Mouse (Mus musculus) midbrain, embryonic 12.5 days (tissue): ENCODE measurements around the gene Zc3h10. TPM values are rescaled to one million over a fixed set of nuclear protein-coding genes. Genes with fewer than 3 reads are reported as not detected.
"Not testable (repeated sequence)": the region's sequence is repeated elsewhere in the genome, so short reads cannot be mapped to it uniquely, and the experiment has no call there.

Experiments
- ATAC-seq: fragments of 200-750 bp; cut with Nextera tagmentation; 2 replicates; pipeline ENCODE4 v1.8.0; 2017; ENCODE audit warnings: low read depth, moderate TSS enrichment, moderate library complexity; ENCODE audit not compliant: low FRiP score
- H3K27ac ChIP-seq: fragments of 300-500 bp; sonication (generic); replicated peaks from 2 replicates; pipeline ENCODE4 v1.5.1; 2016; ENCODE audit warnings: mild to moderate bottlenecking
- H3K27me3 ChIP-seq: fragments of 300-500 bp; sonication (generic); 2 replicates; pipeline ENCODE4 v1.6.1; 2016; ENCODE audit warnings: mild to moderate bottlenecking
- H3K36me3 ChIP-seq: fragments of 300-500 bp; sonication (generic); 2 replicates; pipeline ENCODE4 v1.6.1; 2016
- H3K4me1 ChIP-seq: fragments of 300-500 bp; sonication (generic); 2 replicates; pipeline ENCODE4 v1.6.1; 2016
- H3K4me2 ChIP-seq: fragments of 300-500 bp; sonication (generic); replicated peaks from 2 replicates; pipeline ENCODE4 v1.6.1; 2016; ENCODE audit warnings: mild to moderate bottlenecking, moderate library complexity
- H3K4me3 ChIP-seq: fragments of 300-500 bp; sonication (generic); 2 replicates; pipeline ENCODE4 v1.5.1; 2016; ENCODE audit warnings: mild to moderate bottlenecking
- H3K9ac ChIP-seq: fragments of 300-500 bp; sonication (generic); replicated peaks from 2 replicates; pipeline ENCODE4 v1.6.1; 2016; ENCODE audit warnings: mild to moderate bottlenecking, moderate library complexity
- H3K9me3 ChIP-seq: fragments of 300-500 bp; sonication (generic); 2 replicates; pipeline ENCODE4 v1.6.1; 2016; ENCODE audit warnings: mild to moderate bottlenecking
- WGBS: fragments of 180-500 bp; shearing (Covaris S2); methylation state at CpG from one replicate; pipeline ENCODE4 v1.1.7; 2016; 5-methylcytosine and 5-hydroxymethylcytosine counted together
- polyA plus RNA-seq: library from polyadenylated mRNA; unstranded; fragments of >200 nt; fragmentation: Nextera tagmentation; extraction: Ambion mirVana; gene quantifications from 2 replicates; pipeline ENCODE4 v1.2.1, GENCODE M21; 2016

The Zc3h10 gene
- polyA plus RNA-seq, 1 experiment from 2014 or later, result 22.5 TPM

DNA sequence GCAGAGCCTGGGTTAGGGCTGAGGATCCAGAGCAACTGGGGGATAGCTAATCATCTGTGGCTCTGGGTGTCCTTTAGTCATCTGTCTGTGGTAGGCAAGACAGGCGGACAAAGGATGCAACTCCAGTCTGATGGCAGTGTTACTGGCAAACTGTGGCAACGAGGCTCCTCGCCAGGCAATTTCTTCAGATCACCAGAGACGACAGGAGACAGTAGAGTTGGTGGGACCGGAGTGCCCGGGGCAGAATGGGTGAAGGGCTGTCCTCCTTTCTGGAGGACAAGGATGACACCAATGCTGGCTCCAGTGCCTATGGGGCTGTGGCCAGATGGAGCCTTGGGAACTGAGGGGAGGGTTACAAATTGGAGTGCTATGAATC is 2.1 kb upstream of the Zc3h10 start:
- not testable (repeated sequence) for H3K9me3 ChIP-seq, ATAC-seq, H3K9ac ChIP-seq, H3K4me3 ChIP-seq, H3K36me3 ChIP-seq, H3K4me2 ChIP-seq, H3K27ac ChIP-seq, H3K27me3 ChIP-seq
- peaks cover 14% of the 10 kb centered on the region for H3K4me1 ChIP-seq
- 67% methylated on average over 6 of the region's 6 CpGs for WGBS

GRCm38 (mm10) chr10:128548947-128549681 is 1.5 kb upstream of the Zc3h10 start, which contains the start of gene Rpl41:
Gene Rpl41, minus strand, starts transcription at chr10:128549305.
- Histone ChIP-seq H3K27me3 (no peaks in the 10 kb centered on the region), H3K9ac (peak within 1 kb of the TSS; percentile 81), H3K4me3 (peak within 1 kb of the TSS; percentile 61), H3K9me3 (no peaks in the 10 kb centered on the region), H3K4me2 (peak within 1 kb of the TSS; percentile 76), H3K36me3 (peaks cover 15% of the 10 kb centered on the region), H3K4me1 (peaks cover 14% of the 10 kb centered on the region), H3K27ac (peak within 1 kb of the TSS; percentile 96)
- peak; percentile 87 for ATAC-seq
- WGBS, result under 1% methylated on average over 31 of the region's 31 CpGs

DNA sequence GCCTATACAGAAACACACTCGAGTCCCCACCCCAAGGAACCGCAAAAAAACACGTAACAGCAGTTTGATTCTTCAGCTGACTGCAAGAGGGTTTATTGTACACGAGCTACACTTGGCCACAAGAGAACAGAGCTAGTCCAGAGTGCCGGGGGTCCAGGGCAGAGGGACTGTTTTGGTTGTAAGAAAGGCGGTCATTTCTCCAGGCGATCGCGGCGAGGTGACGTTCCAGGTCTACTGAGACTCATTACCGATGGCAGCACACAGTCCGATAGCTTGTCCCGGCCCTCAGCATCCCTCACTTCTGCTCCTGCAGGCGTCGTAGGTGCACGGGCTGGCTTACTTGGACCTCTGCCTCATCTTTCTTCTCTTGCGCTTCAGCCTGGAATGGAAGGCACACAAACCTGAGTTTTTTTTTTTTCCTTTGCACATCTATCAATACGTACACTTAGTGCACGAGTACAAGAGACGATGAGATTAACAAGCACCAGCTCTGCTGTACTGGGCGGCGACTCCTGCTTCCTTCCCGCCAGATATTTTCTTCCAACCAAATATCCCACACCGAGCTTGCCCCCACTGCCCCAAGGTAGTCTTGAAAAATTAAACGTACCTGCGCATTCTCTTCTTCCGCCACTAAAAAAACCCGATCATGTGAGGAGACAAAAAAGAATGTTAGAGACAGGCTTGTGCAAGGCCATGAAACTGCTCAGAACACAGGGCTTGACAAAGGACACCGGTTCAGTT is 647 bp upstream of the Zc3h10 start:
- WGBS, result 3% methylated on average over 30 of the region's 30 CpGs
- ATAC-seq, result peak; percentile 2; the same call in 1 of the 2 replicates
- peaks cover 23% of the 10 kb centered on the region for H3K36me3 ChIP-seq
- peak overlapping the region; percentile 96 for H3K27ac ChIP-seq
- H3K4me3 ChIP-seq, result peak overlapping the region; percentile 61
- H3K9ac ChIP-seq, result peak overlapping the region; percentile 81
- peak overlapping the region; percentile 76 for H3K4me2 ChIP-seq
- peaks cover 18% of the 10 kb centered on the region for H3K4me1 ChIP-seq
- not testable (repeated sequence) for H3K9me3 ChIP-seq, H3K27me3 ChIP-seq

DNA sequence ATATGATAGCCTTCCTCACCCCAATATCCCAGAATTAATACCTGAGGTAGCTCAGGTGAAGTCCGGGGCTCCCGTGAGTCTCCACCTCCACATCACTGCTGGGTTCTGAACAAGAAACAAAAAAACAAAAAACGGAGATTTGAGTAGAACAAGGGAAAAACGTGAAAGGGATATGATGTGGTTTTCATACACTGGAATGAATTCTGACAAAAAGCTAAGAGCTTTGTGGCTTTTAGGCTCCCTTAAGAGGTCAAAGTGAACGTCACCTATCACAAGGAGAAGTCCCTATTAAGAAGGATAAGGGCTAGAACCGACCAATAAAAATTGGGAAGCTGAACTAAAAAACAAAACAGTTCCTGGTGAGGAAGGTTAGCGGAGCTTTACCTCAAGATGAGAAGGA is 787 bp downstream of the Zc3h10 start:
- H3K36me3 ChIP-seq, result peaks cover 37% of the 10 kb centered on the region
- no peaks in the 10 kb centered on the region for H3K9me3 ChIP-seq
- H3K9ac ChIP-seq, result peak overlapping the region; percentile 68
- H3K4me2 ChIP-seq, result peak overlapping the region; percentile 76
- 30% methylated on average over 7 of the region's 7 CpGs for WGBS
- H3K4me3 ChIP-seq, result peak overlapping the region; percentile 61
- H3K27me3 ChIP-seq, result no peaks in the 10 kb centered on the region
- ATAC-seq, result no peak
- peak overlapping the region; percentile 96 for H3K27ac ChIP-seq
- H3K4me1 ChIP-seq, result peaks cover 21% of the 10 kb centered on the region

- H3K36me3 ChIP-seq, result peaks cover 39% of the 10 kb centered on the region
- H3K4me3 ChIP-seq, result peak overlapping the region; percentile 61
- 14% methylated on average over 4 of the region's 4 CpGs for WGBS
- H3K4me1 ChIP-seq, result peaks cover 21% of the 10 kb centered on the region
- H3K9me3 ChIP-seq, result no peaks in the 10 kb centered on the region
- H3K27ac ChIP-seq, result peak overlapping the region; percentile 96
- no peak for ATAC-seq
- H3K4me2 ChIP-seq, result peak overlapping the region; percentile 76
- H3K9ac ChIP-seq, result peak overlapping the region; percentile 68; the same call in 1 of the 2 replicates
- H3K27me3 ChIP-seq, result no peaks in the 10 kb centered on the region
Observed at GRCm38 (mm10) chr10:128546361-128546760, 1.2 kb downstream of the Zc3h10 start.

DNA sequence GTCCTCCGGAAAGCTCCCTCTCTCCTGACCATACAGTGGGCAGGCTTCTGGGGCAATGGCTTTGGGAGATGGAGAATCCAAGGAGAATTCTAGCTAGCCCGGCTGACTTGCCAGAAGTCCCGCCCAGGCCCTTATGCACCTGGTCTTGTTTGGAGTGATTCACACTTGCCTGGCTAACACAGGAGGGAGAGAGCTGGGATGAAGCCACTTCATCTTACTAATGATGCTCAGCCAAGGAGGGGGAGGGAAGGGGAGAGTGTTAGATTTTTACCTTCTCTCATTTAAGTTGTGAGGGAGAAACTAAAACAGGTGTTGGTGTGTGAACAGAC is 2.0 kb downstream of the Zc3h10 start:
- 94% methylated on average over 3 of the region's 3 CpGs for whole genome bisulfite sequencing

GRCm38 (mm10) chr10:128544674-128545569 is 2.7 kb downstream of the Zc3h10 start:
- H3K4me3 ChIP-seq, result no peak overlapping the region

More for the DNA sequence above, 2.0 kb downstream of the Zc3h10 start:
- no peaks in the 10 kb centered on the region for H3K9me3 ChIP-seq
- H3K4me1 ChIP-seq, result peaks cover 21% of the 10 kb centered on the region
- peaks cover 45% of the 10 kb centered on the region for H3K36me3 ChIP-seq
- no peak overlapping the region for H3K4me2 ChIP-seq
- H3K9ac ChIP-seq, result no peak overlapping the region
- H3K4me3 ChIP-seq, result no peak overlapping the region
- H3K27me3 ChIP-seq, result no peaks in the 10 kb centered on the region
- ATAC-seq, result no peak
- H3K27ac ChIP-seq, result no peak overlapping the region

GRCm38 (mm10) chr10:128544151-128544657 is 3.4 kb downstream of the Zc3h10 start:
- WGBS, result 96% methylated on average over 15 of the region's 15 CpGs
- H3K4me1 ChIP-seq, result peaks cover 21% of the 10 kb centered on the region
- H3K27ac ChIP-seq, result no peak overlapping the region
- no peak overlapping the region for H3K4me2 ChIP-seq
- ATAC-seq, result no peak
- H3K9ac ChIP-seq, result no peak overlapping the region
- no peak overlapping the region for H3K4me3 ChIP-seq
- H3K36me3 ChIP-seq, result peaks cover 45% of the 10 kb centered on the region
- no peaks in the 10 kb centered on the region for H3K27me3 ChIP-seq
- H3K9me3 ChIP-seq, result no peaks in the 10 kb centered on the region

More at GRCm38 (mm10) chr10:128544674-128545569, 2.7 kb downstream of the Zc3h10 start:
- Histone ChIP-seq H3K36me3 (peaks cover 45% of the 10 kb centered on the region), H3K9me3 (no peaks in the 10 kb centered on the region), H3K4me1 (peaks cover 21% of the 10 kb centered on the region), H3K27ac (no peak overlapping the region), H3K27me3 (no peaks in the 10 kb centered on the region), H3K4me2 (no peak overlapping the region), H3K9ac (no peak overlapping the region)
- WGBS, result 95% methylated on average over 37 of the region's 37 CpGs
- ATAC-seq, result no peak

DNA sequence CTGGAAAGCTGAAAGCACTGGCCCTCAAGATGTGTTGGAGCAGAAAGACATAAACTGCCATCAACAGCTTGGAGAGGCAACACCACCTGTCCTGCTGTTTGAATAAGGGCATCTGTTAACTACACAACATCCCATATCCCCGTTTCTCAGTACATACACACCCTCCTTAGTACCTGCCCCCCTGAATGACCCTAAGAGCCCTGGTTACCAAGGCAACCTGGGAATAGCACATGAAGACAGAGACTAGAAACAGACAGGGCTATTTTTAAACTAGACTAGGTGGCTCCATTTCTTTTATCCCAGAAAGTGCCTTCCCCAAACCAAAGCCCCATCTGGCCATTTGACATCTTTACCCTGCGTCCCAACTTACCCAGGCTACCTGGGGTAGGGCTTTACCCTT is 4.5 kb downstream of the Zc3h10 start:
- Histone ChIP-seq H3K4me2 (no peak overlapping the region), H3K9me3 (no peaks in the 10 kb centered on the region), H3K36me3 (peaks cover 45% of the 10 kb centered on the region), H3K27me3 (no peaks in the 10 kb centered on the region), H3K4me3 (no peak overlapping the region), H3K9ac (no peak overlapping the region), H3K4me1 (peaks cover 21% of the 10 kb centered on the region), H3K27ac (no peak overlapping the region)
- 77% methylated on average over 2 of the region's 2 CpGs for WGBS
- ATAC-seq, result no peak

DNA sequence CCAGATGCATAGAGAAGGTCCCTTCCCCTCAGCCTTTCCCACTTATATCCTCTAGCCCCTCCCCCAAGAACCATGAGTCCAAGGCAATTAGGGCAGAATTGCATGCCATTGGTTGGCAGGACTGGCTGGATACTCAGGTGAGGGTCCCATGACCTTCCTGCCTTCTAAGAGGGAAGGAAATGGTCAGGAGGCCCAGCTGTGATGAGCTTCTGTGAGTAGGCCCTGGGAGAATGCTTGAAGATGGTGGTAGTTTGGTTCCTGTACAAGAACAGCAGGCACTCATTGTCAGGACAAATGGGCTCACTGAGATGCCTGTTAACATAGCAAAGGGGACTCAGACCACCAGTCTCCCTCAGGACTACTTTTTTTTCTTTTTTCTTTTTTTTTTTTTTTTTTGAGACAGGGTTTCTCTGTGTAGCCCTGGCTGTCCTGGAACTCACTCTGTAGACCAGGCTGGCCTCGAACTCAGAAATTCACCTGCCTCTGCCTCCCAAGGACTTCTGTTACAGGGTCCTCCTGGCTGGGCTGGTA is 9.2 kb downstream of the Zc3h10 start:
- ATAC-seq, result no peak
- H3K36me3 ChIP-seq, result peaks cover 23% of the 10 kb centered on the region
- 0 out of 2 replicates have a peak, but pooled peaks cover 5% of the 10 kb centered on the region for H3K4me1 ChIP-seq
- H3K27me3 ChIP-seq, result no peaks in the 10 kb centered on the region
- H3K4me3 ChIP-seq, result no peak overlapping the region
- no peak overlapping the region for H3K4me2 ChIP-seq
- no peak overlapping the region for H3K9ac ChIP-seq
- no peak overlapping the region for H3K27ac ChIP-seq
- 88% methylated on average over 1 of the region's 1 CpGs for WGBS
- no peaks in the 10 kb centered on the region for H3K9me3 ChIP-seq

DNA sequence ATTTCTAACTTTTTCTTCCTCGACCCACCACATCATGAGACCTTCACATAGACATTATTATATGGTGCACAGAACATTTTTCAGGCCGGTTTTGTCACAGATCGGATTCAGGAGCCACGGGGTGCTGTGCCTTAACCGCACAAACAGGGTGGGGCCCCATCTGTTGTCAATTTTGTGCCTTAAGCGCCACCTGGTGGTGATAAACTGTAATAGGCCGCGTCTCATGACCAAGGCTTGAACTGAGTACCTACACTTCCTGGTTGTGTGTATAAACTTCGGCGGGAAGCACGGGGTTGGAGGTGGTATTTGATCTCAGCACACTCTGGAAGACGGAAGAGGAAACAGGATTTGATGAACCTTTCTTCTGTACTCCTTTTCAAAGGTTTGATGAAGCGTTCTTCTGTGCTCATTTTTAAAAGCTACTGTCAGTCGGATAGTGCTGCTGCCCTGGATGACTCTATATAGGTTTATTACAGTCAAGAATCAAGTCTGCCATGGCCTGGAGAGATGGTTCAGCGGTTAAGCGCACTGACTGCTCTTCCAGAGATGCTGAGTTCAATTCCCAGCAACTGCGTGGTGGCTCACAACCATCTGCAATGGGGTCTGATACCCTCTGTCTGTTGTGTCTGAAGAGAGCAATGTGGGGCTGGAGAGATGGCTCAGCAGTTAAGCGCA is 11.2 kb downstream of the Zc3h10 start:
- WGBS, result 16% methylated on average over 18 of the region's 18 CpGs
- ATAC-seq, result peak; percentile 89
- no peak overlapping the region for H3K27ac ChIP-seq

More for the DNA sequence above, 11.2 kb downstream of the Zc3h10 start:
- peak overlapping the region; percentile 10; the same call in 1 of the 2 replicates for H3K4me3 ChIP-seq
- no peaks in the 10 kb centered on the region for H3K27me3 ChIP-seq
- H3K9ac ChIP-seq, result no peak overlapping the region; the same call in 1 of the 2 replicates
- H3K4me2 ChIP-seq, result peak overlapping the region; percentile 42
- H3K9me3 ChIP-seq, result no peaks in the 10 kb centered on the region
- H3K4me1 ChIP-seq, result no peaks in the 10 kb centered on the region
- H3K36me3 ChIP-seq, result peaks cover 6% of the 10 kb centered on the region; the same call in 1 of the 2 replicates
